Comparison of ENCODE assay signal across 23 mouse cellular contexts in the genomic region with DNA sequence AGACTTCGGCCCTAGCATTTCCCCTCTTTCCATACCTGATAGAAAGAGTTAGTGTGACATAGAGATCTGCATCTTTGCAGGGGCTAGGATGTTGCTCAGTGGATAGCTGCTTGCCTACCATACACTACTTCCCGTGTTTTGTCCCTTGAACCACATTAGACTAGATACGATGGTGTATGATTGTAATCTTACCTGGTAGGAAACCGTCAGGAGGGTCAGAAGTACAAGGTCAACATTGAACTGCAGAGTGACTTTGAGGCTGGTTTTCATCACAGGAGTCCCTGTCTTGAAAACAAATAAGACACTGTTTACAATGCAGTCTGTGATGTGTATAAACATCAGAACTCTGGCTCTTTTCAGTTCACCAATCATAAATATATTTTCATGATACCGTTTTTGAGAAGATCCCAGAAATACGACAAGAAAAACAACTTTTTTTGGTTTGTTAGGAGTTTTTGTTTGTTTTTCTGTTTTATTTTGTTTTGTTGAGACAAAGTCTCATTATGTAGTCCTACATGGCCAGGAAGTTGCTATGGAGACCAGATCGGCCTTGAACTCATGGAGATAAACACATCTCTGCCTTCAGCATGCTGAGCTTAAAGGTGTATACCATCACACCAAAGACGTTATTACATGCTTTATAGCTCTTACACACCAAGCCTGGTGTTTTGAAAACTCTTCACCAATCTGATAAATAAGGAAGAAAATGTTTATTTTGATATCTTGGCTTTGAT.
A peak's percentile ranks its signal among the peaks of the same experiment; 100 is the strongest.
DNase-seq lines count a peak whose midpoint lies in the region; ATAC-seq and TF ChIP-seq lines count a peak whose summit lies in the region.
"Had no signal": no experiment of that assay in that cellular context is flagged by ENCODE, and none has a peak within 500 bp of the region (broad histone marks: within the 10 kb centered on the region; RNA-seq: fewer than 3 reads in every experiment).

No protein-coding gene starts in this region.

- no peaks in the 10 kb centered on the region for H3K9me3 ChIP-seq in liver, embryonic 11.5 days (ENCODE audit: control insufficient read depth, low read length)
- no peaks in the 10 kb centered on the region for H3K9me3 ChIP-seq in midbrain, embryonic 14.5 days (ENCODE audit: control insufficient read depth, low read length)
- no peaks in the 10 kb centered on the region for H3K9me3 ChIP-seq in midbrain, embryonic 16.5 days (replicated peaks; ENCODE audit: control insufficient read depth, low read length, poor library complexity, severe bottlenecking)
- H3K9me3 ChIP-seq: embryonic facial prominence, embryonic 10.5 days; embryonic facial prominence, embryonic 12.5 days; forebrain, embryonic 13.5 days; forebrain, embryonic 15.5 days had no signal

- H3K27me3 ChIP-seq in liver, adult 2 months (ENCODE audit: control insufficient read depth, insufficient read depth, low read length), result no peaks in the 10 kb centered on the region
- no peaks in the 10 kb centered on the region for H3K27me3 ChIP-seq in liver, embryonic 11.5 days (replicated peaks; ENCODE audit: control insufficient read depth, insufficient read depth, low read length)
- no peaks in the 10 kb centered on the region for H3K27me3 ChIP-seq in midbrain, embryonic 14.5 days (ENCODE audit: control insufficient read depth, insufficient read depth, low read length)
- no peaks in the 10 kb centered on the region for H3K27me3 ChIP-seq in midbrain, embryonic 16.5 days (ENCODE audit: control insufficient read depth, insufficient read depth, low read depth, low read length)
- H3K27me3 ChIP-seq: CH12.LX; embryonic facial prominence, embryonic 12.5 days; forebrain, embryonic 13.5 days; forebrain, embryonic 15.5 days; Patski had no signal

- no peak overlapping the region for H3K4me3 ChIP-seq in liver, adult 2 months (ENCODE audit: insufficient read depth, low read depth, low read length)
- no peak overlapping the region for H3K4me3 ChIP-seq in liver, embryonic 11.5 days (ENCODE audit: low read depth, low read length)
- H3K4me3 ChIP-seq in midbrain, embryonic 14.5 days (replicated peaks; ENCODE audit: low read depth, low read length), result no peak overlapping the region
- no peak overlapping the region for H3K4me3 ChIP-seq in midbrain, embryonic 16.5 days (ENCODE audit: low read depth, low read length)
- H3K4me3 ChIP-seq: embryonic facial prominence, embryonic 10.5 days; embryonic facial prominence, embryonic 12.5 days; forebrain, embryonic 13.5 days; forebrain, embryonic 15.5 days had no signal

- 20% methylated on average over 8 of the region's 8 CpGs for WGBS in liver, adult 2 months
- 73% methylated on average over 8 of the region's 8 CpGs for WGBS in liver, embryonic 11.5 days
- WGBS in midbrain, embryonic 14.5 days, result 78% methylated on average over 8 of the region's 8 CpGs
- 72% methylated on average over 8 of the region's 8 CpGs for WGBS in midbrain, embryonic 16.5 days

- no peak for TF ChIP-seq POLR2A in liver, adult 2 months (IDR thresholded peaks at IDR 0.05; ENCODE audit: extremely low read depth, insufficient read depth, low read length)

- H3K36me3 ChIP-seq in liver, adult 2 months (ENCODE audit: control insufficient read depth, insufficient read depth, low read length), result no peaks in the 10 kb centered on the region
- H3K36me3 ChIP-seq in liver, embryonic 11.5 days (ENCODE audit: control insufficient read depth, insufficient read depth, low read length), result no peaks in the 10 kb centered on the region
- H3K36me3 ChIP-seq in midbrain, embryonic 14.5 days (ENCODE audit: control insufficient read depth, insufficient read depth, low read length), result no peaks in the 10 kb centered on the region
- H3K36me3 ChIP-seq in midbrain, embryonic 16.5 days (ENCODE audit: control insufficient read depth, insufficient read depth, low read length), result no peaks in the 10 kb centered on the region
- H3K36me3 ChIP-seq: embryonic facial prominence, embryonic 10.5 days; embryonic facial prominence, embryonic 12.5 days; forebrain, embryonic 15.5 days; G1E had no signal

- peaks cover 21% of the 10 kb centered on the region for H3K4me1 ChIP-seq in liver, adult 2 months (ENCODE audit: control insufficient read depth, insufficient read depth, low read length)
- H3K4me1 ChIP-seq in liver, embryonic 11.5 days (replicated peaks; ENCODE audit: control insufficient read depth, insufficient read depth, low read length), result no peaks in the 10 kb centered on the region
- no peaks in the 10 kb centered on the region for H3K4me1 ChIP-seq in midbrain, embryonic 14.5 days (ENCODE audit: control insufficient read depth, insufficient read depth, low read length)
- no peaks in the 10 kb centered on the region for H3K4me1 ChIP-seq in midbrain, embryonic 16.5 days (ENCODE audit: control insufficient read depth, insufficient read depth, low read length)
- H3K4me1 ChIP-seq: embryonic facial prominence, embryonic 12.5 days; forebrain, embryonic 13.5 days; forebrain, embryonic 15.5 days had no signal

- H3K79me2 ChIP-seq in liver, adult 2 months (ENCODE audit: control insufficient read depth, insufficient read depth, low read length), result no peaks in the 10 kb centered on the region

- DNase-seq in adrenal gland, postnatal 10 days, result peak; percentile 7
- DNase-seq in adrenal gland, adult 8-10 months, result no peak
- DNase-seq in liver, adult 2 months (ENCODE audit: extremely low read depth, low read depth, low spot score), result peak; percentile 93
- DNase-seq in liver, embryonic 11.5 days (ENCODE audit: low spot score), result no peak
- peak; percentile 21 for DNase-seq in midbrain, embryonic 14.5 days
- no peak for DNase-seq in lung, postnatal 25 days (ENCODE audit: low spot score)
- DNase-seq: adrenal gland, adult 2 months; B cell, adult 2 months; cerebellum, adult 11-12 months; cerebellum, adult 2 months; cerebellum, adult 9-10 months; cerebellum, postnatal 10 days; cerebellum, postnatal 25 days; forebrain, postnatal 0 days had no signal

- H3K4me2 ChIP-seq in liver, embryonic 11.5 days, result no peak overlapping the region
- H3K4me2 ChIP-seq in midbrain, embryonic 14.5 days (ENCODE audit: low read length), result no peak overlapping the region
- H3K4me2 ChIP-seq in midbrain, embryonic 16.5 days (ENCODE audit: low read length), result no peak overlapping the region
- H3K4me2 ChIP-seq: embryonic facial prominence, embryonic 12.5 days; forebrain, embryonic 13.5 days; forebrain, embryonic 15.5 days had no signal

- H3K9ac ChIP-seq in liver, adult 2 months (ENCODE audit: low read depth, low read length), result no peak overlapping the region; the same call in 1 of the 2 replicates
- no peak overlapping the region for H3K9ac ChIP-seq in liver, embryonic 11.5 days (ENCODE audit: low read depth, low read length)
- no peak overlapping the region for H3K9ac ChIP-seq in midbrain, embryonic 14.5 days (replicated peaks; ENCODE audit: low read length)
- H3K9ac ChIP-seq in midbrain, embryonic 16.5 days (ENCODE audit: low read depth, low read length), result no peak overlapping the region
- H3K9ac ChIP-seq: embryonic facial prominence, embryonic 12.5 days; forebrain, embryonic 13.5 days; forebrain, embryonic 15.5 days; forebrain, postnatal 0 days had no signal

- no peak for TF ChIP-seq CTCF in liver, adult 2 months (IDR thresholded peaks at IDR 0.05; ENCODE audit: low read depth, low read length)

- H3K27ac ChIP-seq in liver, adult 2 months (replicated peaks; ENCODE audit: insufficient read depth, low read depth, low read length), result peak overlapping the region; percentile 99
- H3K27ac ChIP-seq in liver, embryonic 11.5 days (ENCODE audit: low read depth, low read length), result no peak overlapping the region
- no peak overlapping the region for H3K27ac ChIP-seq in midbrain, embryonic 14.5 days (replicated peaks; ENCODE audit: low read depth, low read length)
- H3K27ac ChIP-seq in midbrain, embryonic 16.5 days (ENCODE audit: low read length), result no peak overlapping the region
- H3K27ac ChIP-seq: embryonic facial prominence, embryonic 10.5 days; embryonic facial prominence, embryonic 12.5 days; forebrain, embryonic 13.5 days; forebrain, embryonic 15.5 days had no signal

- ATAC-seq in liver, embryonic 11.5 days (replicated peaks; ENCODE audit: low FRiP score), result no peak
- ATAC-seq in midbrain, embryonic 14.5 days (ENCODE audit: low FRiP score, low TSS enrichment), result no peak
- ATAC-seq in midbrain, embryonic 16.5 days, result no peak
- ATAC-seq: CD4-positive, CD25-positive, alpha-beta regulatory T cell, adult 4 months; forebrain, embryonic 13.5 days; forebrain, embryonic 15.5 days; forebrain, postnatal 0 days; Patski had no signal

Comparison
In these comparisons a context has a peak if more than half of its experiments do, and no peak if none do; other contexts are left out.
1. DNase-seq: peak in adrenal gland, postnatal 10 days (single experiment), liver, adult 2 months (single experiment) and midbrain, embryonic 14.5 days (single experiment); none in adrenal gland, adult 8-10 months (single experiment), liver, embryonic 11.5 days (single experiment) and lung, postnatal 25 days (single experiment).